Mouse (Mus musculus) heart, postnatal 0 days (tissue): ENCODE measurements around the gene Ccna1.

Source experiments
- CTCF ChIP-seq: IDR thresholded peaks from 2 replicates; pipeline ENCODE4 v1.5.1; 2016; ENCODE audit warnings: antibody characterized with exemption, control low read depth, low read depth
- EP300 ChIP-seq: IDR thresholded peaks from 2 replicates; pipeline ENCODE4 v1.6.1; 2016; ENCODE audit warnings: antibody characterized with exemption, low read depth

DNA sequence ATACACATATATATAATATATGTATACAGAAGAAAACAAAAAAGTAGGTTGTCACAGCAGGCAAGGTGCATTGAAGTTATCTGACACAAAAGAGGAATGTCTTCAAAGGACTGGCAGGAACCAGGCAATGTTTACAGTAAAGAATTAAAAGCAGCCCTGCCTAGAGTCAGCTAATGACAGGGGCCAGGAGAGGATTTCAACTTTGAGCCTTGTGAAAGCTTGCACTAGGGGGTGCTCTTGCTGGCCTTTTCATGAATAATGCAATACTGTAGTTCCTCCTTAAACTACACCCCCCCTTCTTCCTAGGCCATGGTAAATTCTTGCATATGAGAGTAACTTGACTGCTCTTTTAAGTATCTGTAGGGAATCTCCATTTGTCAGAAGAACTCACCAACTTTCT lies 45.8 kb upstream of the Ccna1 start:
- TF ChIP-seq CTCF (no peak), EP300 (no peak)
